Mouse (Mus musculus) myocyte (in vitro differentiated cells): Measurements from ENCODE around the gene Nup107. TPM values are rescaled to one million over a fixed set of nuclear protein-coding genes. Genes with fewer than 3 reads are reported as not detected.
"Not testable (repeated sequence)": the region's sequence is repeated elsewhere in the genome, so short reads cannot be mapped to it uniquely, and the experiment has no call there.

ENCODE experiments used
- H3K27me3 ChIP-seq: one replicate; pipeline ENCODE4 v1.6.1; 2011; ENCODE audit not compliant: control insufficient read depth, insufficient read depth, insufficient read length
- H3K36me3 ChIP-seq: one replicate; pipeline ENCODE4 v1.6.1; 2011; ENCODE audit not compliant: control insufficient read depth, insufficient read depth
- H3K4me2 ChIP-seq: one replicate; pipeline ENCODE4 v1.6.1; 2011; ENCODE audit warnings: low read depth, control low read depth
- H3K4me3 ChIP-seq: one replicate; pipeline ENCODE4 v1.5.1; 2011; ENCODE audit warnings: mild to moderate bottlenecking, control low read depth, moderate library complexity
- H3K79me2 ChIP-seq: one replicate; pipeline ENCODE4 v1.6.1; 2011; ENCODE audit not compliant: control insufficient read depth, insufficient read depth
- H3ac ChIP-seq: one replicate; pipeline ENCODE4 v1.6.1; 2011; ENCODE audit not compliant: control insufficient read depth, insufficient read length
- CEBPB ChIP-seq: IDR thresholded peaks from 2 replicates; pipeline ENCODE4 v1.6.1; 2011; ENCODE audit warnings: mild to moderate bottlenecking, moderate library complexity; ENCODE audit not compliant: poor library complexity, insufficient read depth, severe bottlenecking
- E2F4 ChIP-seq: IDR thresholded peaks from one replicate; pipeline ENCODE4 v1.6.1; 2011; ENCODE audit warnings: mild to moderate bottlenecking, control low read depth, moderate library complexity; ENCODE audit not compliant: insufficient read depth
- MAX ChIP-seq: IDR thresholded peaks from one replicate; pipeline ENCODE4 v1.6.1; 2011; ENCODE audit warnings: low read depth, mild to moderate bottlenecking, control low read depth
- MYOD1 ChIP-seq, 3 experiments: IDR thresholded peaks; one replicate each; pipeline ENCODE4 v1.6.1; 2011; ENCODE audit warnings: control low read depth in 2 of 3, low read depth in 2 of 3, mild to moderate bottlenecking in 2 of 3, moderate library complexity in 1 of 3; ENCODE audit not compliant: insufficient read length in 2 of 3, control insufficient read depth in 1 of 3
- MYOG ChIP-seq, 3 experiments: IDR thresholded peaks; one replicate each; pipeline ENCODE4 v1.6.1; 2011; ENCODE audit warnings: control low read depth in 2 of 3, low read depth in 2 of 3, mild to moderate bottlenecking in 2 of 3; ENCODE audit not compliant: insufficient read length in 2 of 3, control insufficient read depth in 1 of 3, insufficient read depth in 1 of 3
- POLR2A ChIP-seq: IDR thresholded peaks from one replicate; pipeline ENCODE4 v1.6.1; 2011; ENCODE audit warnings: low read depth, mild to moderate bottlenecking, control low read depth, moderate library complexity; ENCODE audit not compliant: insufficient read length
- POLR2AphosphoS2 ChIP-seq: IDR thresholded peaks from one replicate; pipeline ENCODE4 v1.6.1; 2011; ENCODE audit warnings: low read depth, control low read depth; ENCODE audit not compliant: insufficient read length
- REST ChIP-seq: IDR thresholded peaks from one replicate; pipeline ENCODE4 v1.6.1; 2011; ENCODE audit warnings: mild to moderate bottlenecking, control low read depth, moderate library complexity; ENCODE audit not compliant: insufficient read depth, insufficient read length
- SRF ChIP-seq: IDR thresholded peaks from one replicate; pipeline ENCODE4 v1.6.1; 2011; ENCODE audit warnings: low read depth; ENCODE audit not compliant: control insufficient read depth, insufficient read length
- TCF12 ChIP-seq: IDR thresholded peaks from one replicate; pipeline ENCODE4 v1.6.1; 2011; ENCODE audit warnings: mild to moderate bottlenecking, control low read depth; ENCODE audit not compliant: poor library complexity, insufficient read depth, severe bottlenecking
- TCF3 ChIP-seq: IDR thresholded peaks from one replicate; pipeline ENCODE4 v1.6.1; 2011; ENCODE audit warnings: low read depth, control low read depth; ENCODE audit not compliant: insufficient read length
- USF1 ChIP-seq: IDR thresholded peaks from one replicate; pipeline ENCODE4 v1.6.1; 2011; ENCODE audit warnings: low read depth, mild to moderate bottlenecking, control low read depth, moderate library complexity
- polyA plus RNA-seq: library from polyadenylated mRNA; unstranded; fragments of >200 nt; fragmentation: generic; extraction: Trizol; gene quantifications from one replicate; pipeline ENCODE4 v1.2.1, GENCODE M21; 2012; ENCODE audit warnings: missing spikeins

Nup107 gene
- polyA plus RNA-seq, 1 experiment: 16.8 TPM

GRCm38 (mm10) chr10:117717583-117717982 is 74.9 kb downstream of the Nup107 start:
- no peaks in the 10 kb centered on the region for H3K36me3 ChIP-seq
- no peak overlapping the region for H3ac ChIP-seq
- TF ChIP-seq TCF12 (no peak), POLR2A (peak; percentile 13), USF1 (no peak), E2F4 (no peak), CEBPB (no peak), MYOD1 (IDR thresholded peaks at IDR 0.05; ENCODE audit: control insufficient read depth in 1 of 3, insufficient read length in 2 of 3, low read depth in 2 of 3) (no peak)
- H3K4me3 ChIP-seq: no peak overlapping the region
- no peaks in the 10 kb centered on the region for H3K79me2 ChIP-seq
- no peaks in the 10 kb centered on the region for H3K27me3 ChIP-seq
- H3K4me2 ChIP-seq: peak overlapping the region; percentile 69

GRCm38 (mm10) chr10:117716686-117717085 is 75.8 kb downstream of the Nup107 start:
- Histone ChIP-seq H3K79me2 (no peaks in the 10 kb centered on the region), H3K36me3 (no peaks in the 10 kb centered on the region), H3K4me3 (no peak overlapping the region), H3K27me3 (no peaks in the 10 kb centered on the region), H3ac (no peak overlapping the region), H3K4me2 (no peak overlapping the region)
- no peak for TF ChIP-seq SRF
- TF ChIP-seq TCF3: no peak
- no peak for TF ChIP-seq MYOG (IDR thresholded peaks at IDR 0.05; ENCODE audit: control insufficient read depth in 1 of 3, insufficient read depth in 1 of 3, insufficient read length in 2 of 3, low read depth in 2 of 3)
- TF ChIP-seq E2F4: no peak
- TF ChIP-seq POLR2A: no peak
- TF ChIP-seq REST: no peak
- TF ChIP-seq CEBPB: no peak
- no peak for TF ChIP-seq MYOD1 (IDR thresholded peaks at IDR 0.05; ENCODE audit: control insufficient read depth in 1 of 3, insufficient read length in 2 of 3, low read depth in 2 of 3)
- TF ChIP-seq TCF12: no peak
- no peak for TF ChIP-seq POLR2AphosphoS2
- TF ChIP-seq MAX: no peak
- TF ChIP-seq USF1: no peak

- H3K79me2 ChIP-seq: not testable (repeated sequence)
Observed at GRCm38 (mm10) chr10:117715654-117716053, 76.9 kb downstream of the Nup107 start.

GRCm38 (mm10) chr10:117714928-117715500 is 77.5 kb downstream of the Nup107 start:
- H3K79me2 ChIP-seq: no peaks in the 10 kb centered on the region
- no peak for TF ChIP-seq TCF3
- no peak for TF ChIP-seq REST
- TF ChIP-seq CEBPB: no peak
- no peak for TF ChIP-seq TCF12
- no peak for TF ChIP-seq POLR2A
- no peak for TF ChIP-seq USF1
- TF ChIP-seq SRF: no peak
- no peak for TF ChIP-seq POLR2AphosphoS2
- H3ac ChIP-seq: no peak overlapping the region
- no peak overlapping the region for H3K4me2 ChIP-seq
- H3K36me3 ChIP-seq: no peaks in the 10 kb centered on the region
- no peak overlapping the region for H3K4me3 ChIP-seq
- no peaks in the 10 kb centered on the region for H3K27me3 ChIP-seq

More at GRCm38 (mm10) chr10:117715654-117716053, 76.9 kb downstream of the Nup107 start:
- not testable (repeated sequence) for H3ac ChIP-seq, H3K27me3 ChIP-seq, H3K36me3 ChIP-seq, H3K4me3 ChIP-seq, H3K4me2 ChIP-seq

GRCm38 (mm10) chr10:117714048-117714545 is 78.4 kb downstream of the Nup107 start:
- TF ChIP-seq MYOD1 (IDR thresholded peaks at IDR 0.05; ENCODE audit: control insufficient read depth in 1 of 3, insufficient read length in 2 of 3, low read depth in 2 of 3) (no peak), TCF12 (no peak), MYOG (IDR thresholded peaks at IDR 0.05; ENCODE audit: control insufficient read depth in 1 of 3, insufficient read depth in 1 of 3, insufficient read length in 2 of 3, low read depth in 2 of 3) (no peak), SRF (no peak), MAX (no peak), POLR2AphosphoS2 (no peak), USF1 (no peak), TCF3 (no peak), REST (no peak), E2F4 (no peak), POLR2A (no peak), CEBPB (no peak)
- Histone ChIP-seq H3K4me2 (no peak overlapping the region), H3K4me3 (no peak overlapping the region), H3K36me3 (no peaks in the 10 kb centered on the region), H3ac (no peak overlapping the region), H3K79me2 (peaks cover 8% of the 10 kb centered on the region), H3K27me3 (no peaks in the 10 kb centered on the region)
